Mouse (Mus musculus): Measurements from ENCODE around the gene Aldh1l1. TPM values are rescaled to one million over a fixed set of nuclear protein-coding genes. Genes with fewer than 3 reads are reported as not detected.

Aldh1l1 gene
- 253 and 260 TPM in 2 replicates for polyA plus RNA-seq (2012; rRNA removed)

DNA sequence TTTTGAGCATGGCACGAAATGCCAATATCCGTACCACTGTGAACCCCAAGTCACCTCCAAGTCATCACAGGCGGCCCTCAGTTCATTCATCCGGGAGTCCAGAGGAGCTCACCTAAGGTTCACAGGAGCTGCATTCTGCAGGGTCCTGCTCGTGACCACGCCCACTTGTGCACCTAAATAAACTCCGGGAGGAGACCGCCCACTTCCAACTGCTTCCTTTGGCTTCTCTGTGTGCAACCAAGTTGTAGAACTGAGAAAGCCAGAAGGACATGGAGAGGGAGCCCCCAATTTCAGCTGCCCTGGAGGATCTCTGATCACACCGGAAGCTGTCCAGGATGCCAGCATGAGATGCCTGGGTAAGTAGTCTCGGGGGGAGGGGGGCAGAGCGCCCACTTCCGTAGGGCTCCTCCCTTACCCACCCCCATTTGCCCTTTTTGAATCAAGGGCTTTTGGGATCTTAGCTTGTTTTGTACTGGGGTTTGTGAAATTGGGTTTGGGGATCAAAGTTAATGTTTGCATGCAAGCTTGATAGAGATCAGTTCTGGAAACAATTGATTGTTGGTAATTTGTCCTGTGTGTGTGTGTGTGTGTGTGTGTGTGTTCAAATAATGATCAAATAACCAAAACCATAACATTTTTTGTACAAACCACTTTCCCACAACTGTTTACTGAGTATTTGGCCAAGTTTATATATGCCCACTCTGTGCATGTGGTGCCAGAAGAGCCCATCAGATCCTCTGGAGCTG is at the start of gene Aldh1l1:
Gene Aldh1l1 (plus strand): TSS at position 252 of the 746 bp plus-strand sequence.
- TF ChIP-seq CTCF (conservative IDR thresholded peaks at IDR 0.05; ENCODE audit: insufficient read depth, insufficient read length, low read depth, low read length) (no peak), POLR2A (IDR thresholded peaks at IDR 0.05; ENCODE audit: low read depth, low read length) (no peak)
- DNase-seq, result no peak
- H3K27ac ChIP-seq (ENCODE audit: insufficient read depth, low read depth, low read length), result no peak within 1 kb of the TSS
- 83% methylated on average over 12 of the region's 12 CpGs for WGBS
- peaks cover 7% of the 10 kb centered on the region; the same call in 1 of the 2 replicates for H3K4me1 ChIP-seq (ENCODE audit: control insufficient read depth, insufficient read depth, low read length)
- no peaks in the 10 kb centered on the region for H3K27me3 ChIP-seq (replicated peaks; ENCODE audit: control insufficient read depth, insufficient read depth, low read length)
- H3K36me3 ChIP-seq (ENCODE audit: control insufficient read depth, insufficient read depth, low read length), result no peaks in the 10 kb centered on the region
- no peak within 1 kb of the TSS for H3K4me3 ChIP-seq (ENCODE audit: insufficient read depth, low read depth, low read length)

DNA sequence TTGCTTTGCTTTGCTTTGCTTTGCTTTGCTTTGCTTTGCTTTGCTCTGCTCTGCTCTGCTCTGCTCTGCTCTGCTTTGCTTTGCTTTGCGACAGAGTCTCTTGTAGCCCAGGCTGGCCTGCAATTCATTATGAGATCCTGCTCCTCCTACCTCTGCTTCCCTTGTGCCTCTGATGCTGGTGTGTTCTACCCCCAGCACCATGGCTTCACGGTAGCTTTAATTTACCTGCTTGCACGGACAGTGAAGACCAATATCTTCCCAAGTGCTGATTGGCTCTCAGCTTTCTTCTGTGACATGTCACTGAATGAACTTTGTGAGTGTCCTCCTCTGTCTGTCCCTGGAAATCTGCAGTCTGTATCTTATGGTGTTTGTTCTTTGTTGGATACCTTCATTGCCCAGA is 49.2 kb upstream of the Aldh1l1 start:
- Histone ChIP-seq H3K27me3 (replicated peaks; ENCODE audit: control insufficient read depth, insufficient read depth, low read length) (no peaks in the 10 kb centered on the region), H3K27ac (ENCODE audit: insufficient read depth, low read depth, low read length) (no peak overlapping the region), H3K36me3 (ENCODE audit: control insufficient read depth, insufficient read depth, low read length) (no peaks in the 10 kb centered on the region), H3K4me1 (ENCODE audit: control insufficient read depth, insufficient read depth, low read length) (no peaks in the 10 kb centered on the region), H3K4me3 (ENCODE audit: insufficient read depth, low read depth, low read length) (no peak overlapping the region)
- TF ChIP-seq POLR2A (IDR thresholded peaks at IDR 0.05; ENCODE audit: low read depth, low read length) (no peak), CTCF (conservative IDR thresholded peaks at IDR 0.05; ENCODE audit: insufficient read depth, insufficient read length, low read depth, low read length) (no peak)
- DNase-seq, result no peak
- WGBS, result 94% methylated on average over 3 of the region's 3 CpGs

DNA sequence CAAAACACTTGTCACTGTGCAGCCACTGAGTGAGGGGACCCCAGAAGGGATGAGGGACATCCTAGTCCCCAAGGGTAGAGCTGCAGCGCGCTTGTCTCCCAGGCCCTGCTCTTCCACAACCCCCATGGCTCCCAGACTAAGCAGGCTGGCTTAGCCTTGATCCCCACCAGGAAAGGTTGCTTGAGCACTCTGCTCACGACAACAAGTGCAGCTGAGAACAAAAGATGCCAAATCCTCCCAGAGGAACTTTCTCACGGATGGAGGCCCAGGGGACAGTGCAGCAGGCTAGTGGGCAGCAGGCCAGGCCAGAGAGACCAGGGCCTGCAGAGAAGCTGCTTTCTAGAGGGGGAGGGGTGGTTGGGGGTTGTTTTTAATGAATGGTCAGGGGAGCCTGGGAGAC is 39.3 kb upstream of the Aldh1l1 start:
- Histone ChIP-seq H3K27me3 (replicated peaks; ENCODE audit: control insufficient read depth, insufficient read depth, low read length) (no peaks in the 10 kb centered on the region), H3K4me3 (ENCODE audit: insufficient read depth, low read depth, low read length) (no peak overlapping the region), H3K36me3 (ENCODE audit: control insufficient read depth, insufficient read depth, low read length) (no peaks in the 10 kb centered on the region), H3K4me1 (ENCODE audit: control insufficient read depth, insufficient read depth, low read length) (peaks cover 12% of the 10 kb centered on the region; the same call in 1 of the 2 replicates), H3K27ac (ENCODE audit: insufficient read depth, low read depth, low read length) (no peak overlapping the region)
- TF ChIP-seq POLR2A (IDR thresholded peaks at IDR 0.05; ENCODE audit: low read depth, low read length) (no peak), CTCF (conservative IDR thresholded peaks at IDR 0.05; ENCODE audit: insufficient read depth, insufficient read length, low read depth, low read length) (no peak)
- 64% methylated on average over 4 of the region's 4 CpGs for WGBS
- no peak for DNase-seq

DNA sequence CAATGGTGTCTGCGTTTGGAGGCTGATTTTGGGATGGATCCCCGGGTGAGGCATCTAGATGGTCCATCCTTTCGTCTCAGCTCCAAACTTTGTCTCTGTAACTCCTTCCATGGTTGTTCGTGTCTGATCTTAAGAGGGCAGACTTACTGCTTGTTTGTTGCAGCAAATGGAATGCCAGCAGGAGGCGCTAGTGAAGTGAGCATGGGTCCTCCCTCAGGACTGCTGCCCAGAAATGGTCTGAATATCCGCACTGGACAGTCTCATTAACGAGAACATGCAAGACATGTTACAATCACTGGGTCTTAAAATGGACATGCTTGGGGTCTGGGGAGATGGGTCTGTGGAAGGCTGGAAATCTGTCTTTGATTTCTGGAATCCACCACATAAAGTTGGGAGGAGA is 36.0 kb upstream of the Aldh1l1 start:
- no peaks in the 10 kb centered on the region for H3K27me3 ChIP-seq (replicated peaks; ENCODE audit: control insufficient read depth, insufficient read depth, low read length)
- H3K4me3 ChIP-seq (ENCODE audit: insufficient read depth, low read depth, low read length), result no peak overlapping the region
- H3K4me1 ChIP-seq (ENCODE audit: control insufficient read depth, insufficient read depth, low read length), result peaks cover 12% of the 10 kb centered on the region; the same call in 1 of the 2 replicates
- peak overlapping the region; percentile 67 for H3K27ac ChIP-seq (ENCODE audit: insufficient read depth, low read depth, low read length)
- DNase-seq, result peak; percentile 94
- TF ChIP-seq CTCF (conservative IDR thresholded peaks at IDR 0.05; ENCODE audit: insufficient read depth, insufficient read length, low read depth, low read length), result peak; percentile 98
- no peak for TF ChIP-seq POLR2A (IDR thresholded peaks at IDR 0.05; ENCODE audit: low read depth, low read length)
- no peaks in the 10 kb centered on the region for H3K36me3 ChIP-seq (ENCODE audit: control insufficient read depth, insufficient read depth, low read length)
- WGBS, result 24% methylated on average over 7 of the region's 7 CpGs

DNA sequence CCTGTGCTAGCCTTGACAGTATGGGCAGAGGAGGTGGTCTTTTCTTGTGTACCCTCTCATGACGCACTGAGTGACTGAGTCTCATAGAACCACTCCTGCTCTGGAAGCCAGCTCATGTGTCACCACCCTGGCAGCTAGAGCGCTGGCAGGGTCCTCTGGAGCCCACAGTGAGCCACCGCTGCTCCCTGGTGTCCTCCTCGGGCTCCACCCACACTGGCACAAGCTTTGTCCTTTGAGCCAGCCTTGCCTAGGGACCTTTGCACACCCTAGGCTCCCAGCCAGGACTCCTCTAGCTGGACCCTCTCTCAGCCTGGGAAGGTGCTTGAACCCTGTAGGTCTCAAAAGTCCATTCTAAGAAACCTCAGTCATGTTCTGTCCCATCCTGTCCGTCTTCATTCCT is 35.5 kb upstream of the Aldh1l1 start:
- Histone ChIP-seq H3K4me3 (ENCODE audit: insufficient read depth, low read depth, low read length) (no peak overlapping the region), H3K27ac (ENCODE audit: insufficient read depth, low read depth, low read length) (peak overlapping the region; percentile 79), H3K27me3 (replicated peaks; ENCODE audit: control insufficient read depth, insufficient read depth, low read length) (no peaks in the 10 kb centered on the region), H3K36me3 (ENCODE audit: control insufficient read depth, insufficient read depth, low read length) (no peaks in the 10 kb centered on the region), H3K4me1 (ENCODE audit: control insufficient read depth, insufficient read depth, low read length) (peaks cover 12% of the 10 kb centered on the region; the same call in 1 of the 2 replicates)
- no peak for TF ChIP-seq CTCF (conservative IDR thresholded peaks at IDR 0.05; ENCODE audit: insufficient read depth, insufficient read length, low read depth, low read length)
- TF ChIP-seq POLR2A (IDR thresholded peaks at IDR 0.05; ENCODE audit: low read depth, low read length), result no peak
- WGBS, result 50% methylated on average over 5 of the region's 5 CpGs
- DNase-seq, result peak; percentile 96

DNA sequence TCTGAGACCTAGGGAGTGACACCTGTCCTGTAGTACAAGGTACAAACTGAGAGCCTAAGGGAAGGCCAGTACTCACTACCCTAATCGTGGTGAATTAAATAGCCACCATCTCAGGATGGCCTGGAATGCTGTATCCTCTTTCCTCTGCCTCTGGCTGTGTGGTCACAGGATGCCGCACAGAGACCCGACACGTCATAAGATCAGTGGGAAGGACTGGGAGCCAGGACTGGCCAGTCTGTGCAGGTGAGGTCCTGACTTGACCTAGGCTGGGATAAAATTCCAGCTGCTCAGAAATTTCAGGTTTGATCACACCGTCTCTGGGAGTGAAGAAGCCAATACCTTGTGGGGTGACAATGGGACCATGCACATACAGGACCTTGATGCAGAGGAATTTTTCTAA is 34.7 kb upstream of the Aldh1l1 start:
- Histone ChIP-seq H3K36me3 (ENCODE audit: control insufficient read depth, insufficient read depth, low read length) (no peaks in the 10 kb centered on the region), H3K27me3 (replicated peaks; ENCODE audit: control insufficient read depth, insufficient read depth, low read length) (no peaks in the 10 kb centered on the region), H3K4me1 (ENCODE audit: control insufficient read depth, insufficient read depth, low read length) (peaks cover 12% of the 10 kb centered on the region; the same call in 1 of the 2 replicates), H3K4me3 (ENCODE audit: insufficient read depth, low read depth, low read length) (no peak overlapping the region), H3K27ac (ENCODE audit: insufficient read depth, low read depth, low read length) (peak overlapping the region; percentile 79)
- TF ChIP-seq POLR2A (IDR thresholded peaks at IDR 0.05; ENCODE audit: low read depth, low read length), result no peak
- no peak for TF ChIP-seq CTCF (conservative IDR thresholded peaks at IDR 0.05; ENCODE audit: insufficient read depth, insufficient read length, low read depth, low read length)
- 49% methylated on average over 5 of the region's 5 CpGs for WGBS
- DNase-seq, result peak; percentile 47

DNA sequence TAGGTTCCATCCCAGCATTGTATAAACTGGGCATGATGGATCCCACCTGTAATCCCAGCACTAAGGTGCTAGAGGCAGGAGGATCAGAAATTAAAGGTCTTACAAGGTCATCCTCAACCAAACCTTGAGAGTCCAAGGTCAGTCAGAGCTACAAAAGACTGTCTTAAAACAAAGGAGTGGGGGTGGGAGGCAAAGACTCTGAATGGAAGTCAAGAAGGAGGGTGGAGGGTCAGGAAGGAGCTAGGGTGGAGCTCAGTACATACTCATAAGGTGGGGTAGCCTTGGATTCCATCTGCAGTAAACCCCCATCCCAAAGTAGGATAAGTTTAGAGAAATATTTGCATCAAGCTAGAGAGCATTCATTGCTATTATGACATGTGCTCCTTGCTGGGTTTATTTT is 33.6 kb upstream of the Aldh1l1 start:
- DNase-seq, result no peak
- no peaks in the 10 kb centered on the region for H3K27me3 ChIP-seq (replicated peaks; ENCODE audit: control insufficient read depth, insufficient read depth, low read length)
- TF ChIP-seq CTCF (conservative IDR thresholded peaks at IDR 0.05; ENCODE audit: insufficient read depth, insufficient read length, low read depth, low read length) (no peak), POLR2A (IDR thresholded peaks at IDR 0.05; ENCODE audit: low read depth, low read length) (no peak)
- peaks cover 15% of the 10 kb centered on the region; the same call in 1 of the 2 replicates for H3K4me1 ChIP-seq (ENCODE audit: control insufficient read depth, insufficient read depth, low read length)
- H3K27ac ChIP-seq (ENCODE audit: insufficient read depth, low read depth, low read length), result no peak overlapping the region
- H3K4me3 ChIP-seq (ENCODE audit: insufficient read depth, low read depth, low read length), result no peak overlapping the region
- no peaks in the 10 kb centered on the region for H3K36me3 ChIP-seq (ENCODE audit: control insufficient read depth, insufficient read depth, low read length)

Data from kidney, adult 2 months (tissue).